Mouse (Mus musculus) embryonic fibroblast, embryonic 13.5 days (primary cell): ENCODE measurements around the gene Gm3248. TPM values are rescaled to one million over a fixed set of nuclear protein-coding genes. Genes with fewer than 3 reads are reported as not detected.
"Not testable (repeated sequence)": the region's sequence is repeated elsewhere in the genome, so short reads cannot be mapped to it uniquely, and the experiment has no call there.

Experiments used
- H3K27ac ChIP-seq: 2 replicates; pipeline ENCODE4 v1.5.1; 2012; ENCODE audit warnings: low read length, control low read depth, inconsistent platforms; ENCODE audit not compliant: insufficient read depth
- H3K4me1 ChIP-seq: 2 replicates; pipeline ENCODE4 v1.6.1; 2011; ENCODE audit warnings: low read length; ENCODE audit not compliant: control insufficient read depth, insufficient read depth
- H3K4me3 ChIP-seq: 2 replicates; pipeline ENCODE4 v1.5.1; 2011; ENCODE audit warnings: mild to moderate bottlenecking, control low read depth, low read length; ENCODE audit not compliant: insufficient read depth
- polyA plus RNA-seq: library from polyadenylated mRNA; stranded (reverse); fragments of >200 nt; gene quantifications from 2 replicates; pipeline ENCODE4 v1.2.4, GENCODE M21; 2011; ENCODE audit warnings: low read depth; ENCODE audit not compliant: missing spikeins, insufficient read length

The Gm3248 gene
- polyA plus RNA-seq: not detected in 2 replicates

DNA sequence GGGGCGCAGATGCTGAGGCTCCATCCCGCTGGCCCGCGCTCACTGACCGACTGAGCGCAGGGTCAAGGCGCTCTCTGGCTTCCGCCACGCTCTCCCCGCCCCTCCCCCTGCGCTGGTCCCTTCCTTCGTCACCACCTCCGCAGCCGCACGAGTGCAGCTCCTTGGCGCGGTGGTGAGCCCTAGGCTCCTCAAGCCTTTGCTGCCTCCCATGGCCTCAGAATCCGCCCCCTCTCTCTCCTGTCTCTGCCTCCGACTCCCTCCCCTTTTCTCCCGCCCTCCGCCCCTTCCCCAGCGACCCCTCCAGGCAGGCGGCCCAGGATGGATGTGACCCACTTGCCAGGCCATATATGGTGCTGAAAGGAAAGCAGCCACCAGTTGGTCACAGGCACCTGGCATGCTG, at the start of gene Gm3248:
TSS of gene Gm3248 (minus strand) at position 111 of the 400 bp plus-strand sequence.
- peak within 1 kb of the TSS; percentile 65 for H3K4me3 ChIP-seq
- H3K4me1 ChIP-seq, H3K27ac ChIP-seq: not testable (repeated sequence)

- H3K4me3 ChIP-seq, H3K4me1 ChIP-seq, H3K27ac ChIP-seq: not testable (repeated sequence)
Observed at GRCm38 (mm10) chr14:5987136-5987535, 25.6 kb upstream of the Gm3248 start.

- H3K4me1 ChIP-seq, H3K4me3 ChIP-seq, H3K27ac ChIP-seq: not testable (repeated sequence)
Observed at GRCm38 (mm10) chr14:5979037-5979436, 17.5 kb upstream of the Gm3248 start, which contains the start of gene Gm3453. Gm3453 (minus strand) TSS chr14:5979137.

DNA sequence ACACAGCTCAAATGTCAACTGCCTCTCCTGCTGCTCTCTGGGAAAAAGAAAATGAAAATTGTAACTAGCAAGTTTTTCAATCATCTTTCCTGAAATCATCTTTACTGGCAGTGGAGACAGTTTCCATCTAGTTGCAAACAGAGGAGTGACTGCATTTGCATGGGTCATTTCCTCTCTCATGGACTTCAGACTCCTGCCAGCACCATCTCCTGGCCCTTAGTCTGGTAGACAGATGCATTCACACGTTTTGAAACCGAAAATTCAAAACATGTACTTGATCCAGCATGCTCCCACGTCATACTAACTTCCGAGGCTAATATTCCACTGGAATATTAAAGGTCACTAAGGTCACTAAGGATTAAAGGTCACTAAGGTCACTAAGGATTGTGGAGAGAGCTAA, 896 bp upstream of the Gm3248 start:
- not testable (repeated sequence) for H3K4me3 ChIP-seq, H3K4me1 ChIP-seq, H3K27ac ChIP-seq

- H3K27ac ChIP-seq, H3K4me1 ChIP-seq: not testable (repeated sequence)
- H3K4me3 ChIP-seq: peak overlapping the region; percentile 65
Observed at GRCm38 (mm10) chr14:5961102-5961501, 443 bp downstream of the Gm3248 start.

DNA sequence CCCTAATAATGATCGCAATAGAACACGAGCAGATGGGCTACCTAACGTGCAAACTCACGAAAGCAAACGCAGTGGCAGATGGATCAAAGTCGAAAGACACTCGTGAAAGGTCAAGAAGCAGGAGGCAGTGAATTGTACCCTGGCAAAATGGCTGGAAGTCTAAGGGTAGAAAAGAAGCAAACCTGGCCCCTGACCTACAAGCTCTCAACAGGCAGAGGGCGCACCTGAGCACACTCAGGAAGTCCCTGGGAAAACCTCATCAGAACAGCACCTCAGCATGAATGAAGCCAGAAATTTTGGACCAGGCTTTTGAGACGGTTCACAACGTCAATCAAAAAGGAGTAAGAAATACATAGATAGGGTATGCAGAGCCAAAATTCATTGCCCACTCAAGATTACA, 1.1 kb downstream of the Gm3248 start:
- H3K27ac ChIP-seq, H3K4me1 ChIP-seq, H3K4me3 ChIP-seq: not testable (repeated sequence)

DNA sequence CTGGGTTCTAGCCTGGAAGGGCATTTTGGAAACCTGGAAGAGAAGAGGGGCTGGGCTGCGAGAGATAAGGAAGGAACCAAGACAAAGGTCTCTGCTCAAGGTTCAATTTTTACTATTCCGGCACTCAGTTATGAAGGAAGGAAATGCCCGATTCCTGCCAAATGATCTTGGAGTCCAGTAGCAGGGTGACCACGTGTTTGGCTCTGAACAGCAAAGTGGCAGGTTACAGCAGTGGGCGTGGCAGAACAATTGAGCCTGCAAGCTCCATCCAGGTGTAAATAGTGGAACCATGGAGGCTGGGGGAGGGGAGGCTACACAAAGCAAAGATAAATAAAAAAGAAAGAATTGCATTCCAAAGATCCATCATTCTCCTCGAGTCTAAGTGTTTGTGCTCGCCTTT, 38.3 kb downstream of the Gm3248 start:
- H3K4me1 ChIP-seq, H3K27ac ChIP-seq, H3K4me3 ChIP-seq: not testable (repeated sequence)

DNA sequence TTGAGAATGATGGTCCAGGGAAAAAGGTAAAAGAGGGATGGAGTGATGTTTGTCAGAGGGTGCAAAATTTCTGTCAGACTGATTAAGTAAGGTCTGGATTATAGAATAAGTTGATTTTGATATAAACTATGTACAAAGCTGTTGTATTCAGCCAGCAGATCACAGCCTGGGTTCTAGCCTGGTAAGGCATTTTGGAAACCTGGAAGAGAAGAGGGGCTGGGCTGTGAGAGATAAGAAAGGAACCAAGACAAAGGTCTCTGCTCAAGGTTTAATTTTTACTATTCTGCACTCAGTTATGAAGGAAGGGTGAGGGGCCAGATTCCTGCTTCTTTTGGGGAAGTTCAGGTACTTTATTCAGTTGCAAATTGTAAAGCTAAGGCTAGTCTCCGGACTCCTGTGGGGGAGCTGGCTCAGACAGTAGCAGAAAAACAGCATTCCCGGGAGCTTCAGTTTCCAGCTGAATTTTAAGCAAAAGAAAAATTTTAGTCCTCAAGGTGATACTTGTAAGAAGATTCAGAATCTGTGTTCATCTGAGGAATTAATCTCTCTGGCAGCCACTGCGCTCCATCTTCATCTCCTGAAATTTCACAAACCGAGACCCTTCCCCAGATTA, 43.1 kb downstream of the Gm3248 start:
- not testable (repeated sequence) for H3K27ac ChIP-seq, H3K4me3 ChIP-seq, H3K4me1 ChIP-seq

- H3K27ac ChIP-seq, H3K4me3 ChIP-seq, H3K4me1 ChIP-seq: not testable (repeated sequence)
Observed at GRCm38 (mm10) chr14:5913701-5914100, 47.8 kb downstream of the Gm3248 start.

Other genes with a start within 250 kb of the Gm3248 start
- gene Gm3373, start 220.2 kb downstream of the Gm3248 start, polyA plus RNA-seq: not detected in 2 replicates
- gene Gm3383, start 153.8 kb downstream of the Gm3248 start, polyA plus RNA-seq: not detected in 2 replicates
- gene Gm3424, start 131.4 kb downstream of the Gm3248 start, polyA plus RNA-seq: not detected in 2 replicates
- gene Gm8237, start 81.4 kb downstream of the Gm3248 start, polyA plus RNA-seq: not detected in 2 replicates
- not detected in 2 replicates for gene Gm3453, start 17.4 kb upstream of the Gm3248 start, polyA plus RNA-seq
- not detected in 2 replicates for gene Gm6337, start 96.5 kb upstream of the Gm3248 start, polyA plus RNA-seq
- gene Gm8206, start 132.2 kb upstream of the Gm3248 start, polyA plus RNA-seq: 1.6 and 1.7 TPM in 2 replicates
- 0.32 and 1.3 TPM in 2 replicates for gene Gm3468, start 146.9 kb upstream of the Gm3248 start, polyA plus RNA-seq
- not detected in 2 replicates for gene Gm3476, start 164.1 kb upstream of the Gm3248 start, polyA plus RNA-seq